Mouse (Mus musculus) MEL-GATA-1-ER (cell line): ENCODE measurements around the gene Tstd1.

Source experiments
- DNase-seq: peaks from one replicate; pipeline ENCODE4 v3.0.0-alpha.2; 2012; ENCODE audit warnings: low read depth; ENCODE audit errors: extremely low read depth

The Tstd1 gene

DNA sequence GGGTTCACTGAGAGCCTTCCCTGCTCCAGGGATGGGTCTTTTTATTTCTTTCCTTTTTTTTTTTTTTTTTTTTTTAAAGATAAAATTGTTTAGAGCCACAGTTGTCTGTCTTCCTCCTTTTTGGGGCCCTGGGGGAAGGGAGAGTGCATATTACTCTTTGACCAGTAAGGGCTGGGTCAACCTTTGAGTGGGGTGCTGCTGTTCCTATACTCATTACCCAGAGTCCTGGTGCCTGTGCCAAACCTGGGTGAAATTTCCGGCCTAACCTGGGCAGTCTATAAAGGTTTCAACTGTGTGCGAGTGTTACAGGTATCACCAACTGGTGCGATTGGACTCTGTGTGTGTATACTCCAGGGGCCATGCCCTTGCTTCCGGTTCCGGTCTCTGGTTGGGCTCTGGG is at the start of gene Tstd1:
Gene Tstd1, plus strand, starts transcription at position 213 of the 400 bp plus-strand sequence.
- no peak for DNase-seq

DNA sequence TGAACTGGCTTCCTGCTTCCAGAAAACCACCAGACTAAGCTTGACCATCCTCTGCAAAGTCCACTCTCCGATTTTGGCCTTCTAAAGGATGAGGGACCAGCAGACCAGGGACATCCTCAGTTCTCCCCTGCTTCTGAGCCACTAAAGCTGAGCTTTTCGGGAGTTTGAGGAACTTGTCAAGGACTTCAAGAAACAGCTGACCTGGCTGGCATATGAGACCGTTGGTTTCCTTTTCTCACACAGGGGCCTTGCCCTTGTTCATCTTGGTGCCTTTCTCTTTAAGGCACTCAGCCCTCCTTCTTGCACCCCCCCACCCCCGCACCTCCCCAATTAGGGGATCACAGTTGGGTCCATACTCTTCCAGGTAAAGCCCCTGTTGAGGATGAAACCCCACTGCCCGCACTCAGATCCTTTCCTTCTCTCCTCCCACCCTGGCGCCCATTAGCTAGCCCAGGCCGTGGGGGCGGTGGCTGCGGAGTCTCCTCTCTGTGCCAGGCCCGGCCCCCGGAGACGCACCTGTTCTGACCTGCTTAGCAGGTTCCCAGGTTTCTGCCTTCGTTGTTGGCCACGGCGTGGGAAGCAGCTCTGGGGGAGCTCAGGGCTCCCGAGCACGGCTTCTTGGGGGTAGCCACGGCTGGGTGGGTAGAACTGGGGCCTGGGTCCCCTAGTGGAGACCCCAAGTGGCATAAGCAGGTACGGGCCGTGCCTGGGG is 48.7 kb upstream of the Tstd1 start, which contains the start of gene Nectin4:
Gene Nectin4, plus strand, starts transcription at position 255 of the 712 bp plus-strand sequence.
- DNase-seq, result no peak

DNA sequence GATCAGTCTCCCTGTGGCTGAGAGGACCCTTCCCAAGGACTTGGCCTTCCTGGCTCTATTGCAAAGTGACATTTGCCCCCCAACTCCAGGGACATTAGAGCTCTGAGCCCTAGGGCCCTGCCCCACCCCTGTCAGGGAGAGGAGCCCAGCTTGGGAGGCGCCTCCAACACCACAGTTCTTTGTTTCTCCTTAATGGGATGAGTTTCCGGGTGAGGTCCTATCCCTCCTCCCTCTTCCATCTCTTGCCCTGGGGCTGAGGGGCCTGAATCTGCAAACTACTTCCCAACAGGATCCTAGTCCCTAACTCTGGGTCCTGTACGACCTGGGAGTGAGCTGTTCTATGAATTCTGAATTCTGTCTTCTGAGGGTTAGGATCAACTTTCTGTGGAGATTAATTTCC is 45.8 kb upstream of the Tstd1 start:
- no peak for DNase-seq

DNA sequence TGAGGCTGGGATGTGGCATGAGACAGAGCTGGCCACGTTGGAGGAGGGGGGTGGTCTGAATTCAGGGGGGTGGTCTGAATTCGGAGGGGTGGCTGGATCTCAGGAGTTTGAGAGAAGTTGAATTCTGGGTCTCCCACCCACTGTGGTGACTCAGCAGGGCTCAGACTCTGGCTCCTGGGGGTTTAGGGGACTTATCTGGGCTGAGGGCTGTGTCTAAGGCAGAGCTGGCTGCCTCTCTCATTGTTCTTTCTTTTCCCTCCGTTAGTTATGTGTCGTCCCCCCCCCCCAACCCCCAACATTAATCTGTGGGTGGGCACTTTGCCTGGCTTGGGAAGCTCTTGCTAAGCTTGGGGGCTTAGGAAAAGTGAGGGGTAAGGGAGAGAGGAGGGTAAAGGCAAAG is 44.7 kb upstream of the Tstd1 start:
- no peak for DNase-seq

DNA sequence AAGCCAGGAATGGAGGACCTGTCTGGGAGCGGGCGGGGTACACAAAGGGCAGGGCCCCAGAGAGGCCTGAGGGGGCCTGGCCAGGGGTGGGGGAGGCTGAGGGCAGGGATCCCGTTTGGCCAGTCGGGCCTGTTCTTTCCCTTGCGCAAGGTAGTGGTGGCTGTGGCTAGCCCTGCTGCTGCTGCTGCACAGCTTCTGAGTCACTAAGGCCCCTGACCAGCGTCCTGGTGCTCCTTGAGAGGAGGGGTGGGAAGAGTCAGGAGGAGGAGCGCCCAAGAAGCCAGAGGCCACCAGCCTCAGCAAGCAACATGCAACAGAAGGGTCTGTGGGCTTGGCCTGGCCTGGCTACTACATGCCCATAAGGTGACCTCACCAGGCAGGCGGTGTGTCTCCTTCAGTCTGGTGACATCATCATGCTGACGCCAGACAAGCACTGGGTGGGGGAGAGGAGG is 43.0 kb upstream of the Tstd1 start:
- no peak for DNase-seq

DNA sequence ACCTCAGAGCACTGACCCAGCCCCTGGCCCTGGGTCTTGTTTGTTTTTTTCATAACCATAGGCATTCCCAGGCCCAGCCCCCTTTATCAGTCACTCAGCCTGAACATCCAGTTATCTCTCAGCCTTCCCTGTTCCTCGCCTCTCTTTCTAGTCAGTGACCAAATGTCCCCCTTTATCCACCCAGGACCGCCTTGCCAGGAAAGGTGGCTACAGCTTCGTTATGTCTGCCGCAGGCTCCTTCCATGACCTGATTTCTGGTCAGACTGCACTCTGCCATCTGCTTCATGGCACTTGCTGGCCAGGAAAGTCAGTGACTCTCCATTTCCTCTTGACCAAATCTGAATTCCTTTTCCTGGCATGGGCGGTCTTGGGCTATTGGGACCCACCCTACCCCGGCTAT is 40.4 kb upstream of the Tstd1 start:
- DNase-seq, result no peak

DNA sequence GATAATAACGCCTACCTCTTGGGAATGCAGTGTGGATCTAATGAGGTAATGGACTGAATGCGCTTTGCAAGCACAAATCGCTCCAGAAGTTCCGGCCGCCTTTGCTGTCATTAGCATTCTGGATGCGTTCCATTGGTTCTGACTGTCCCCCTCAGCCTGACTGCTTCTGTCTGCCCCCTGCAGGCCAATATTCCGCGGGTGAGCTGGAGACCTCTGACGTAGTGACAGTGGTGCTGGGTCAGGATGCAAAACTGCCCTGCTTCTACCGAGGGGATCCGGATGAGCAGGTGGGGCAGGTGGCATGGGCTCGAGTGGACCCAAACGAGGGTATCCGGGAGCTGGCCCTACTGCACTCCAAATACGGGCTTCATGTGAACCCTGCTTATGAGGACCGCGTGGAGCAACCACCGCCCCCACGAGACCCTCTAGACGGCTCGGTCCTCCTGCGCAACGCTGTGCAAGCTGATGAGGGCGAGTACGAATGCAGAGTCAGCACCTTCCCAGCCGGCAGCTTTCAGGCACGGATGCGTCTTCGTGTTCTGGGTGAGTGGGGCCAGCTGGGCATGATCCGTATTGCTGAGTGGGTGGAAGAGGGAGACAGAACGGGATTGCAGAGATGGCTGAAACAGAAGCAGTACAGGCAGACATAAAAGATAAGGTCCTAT is 38.6 kb upstream of the Tstd1 start:
- DNase-seq, result peak; percentile 60

DNA sequence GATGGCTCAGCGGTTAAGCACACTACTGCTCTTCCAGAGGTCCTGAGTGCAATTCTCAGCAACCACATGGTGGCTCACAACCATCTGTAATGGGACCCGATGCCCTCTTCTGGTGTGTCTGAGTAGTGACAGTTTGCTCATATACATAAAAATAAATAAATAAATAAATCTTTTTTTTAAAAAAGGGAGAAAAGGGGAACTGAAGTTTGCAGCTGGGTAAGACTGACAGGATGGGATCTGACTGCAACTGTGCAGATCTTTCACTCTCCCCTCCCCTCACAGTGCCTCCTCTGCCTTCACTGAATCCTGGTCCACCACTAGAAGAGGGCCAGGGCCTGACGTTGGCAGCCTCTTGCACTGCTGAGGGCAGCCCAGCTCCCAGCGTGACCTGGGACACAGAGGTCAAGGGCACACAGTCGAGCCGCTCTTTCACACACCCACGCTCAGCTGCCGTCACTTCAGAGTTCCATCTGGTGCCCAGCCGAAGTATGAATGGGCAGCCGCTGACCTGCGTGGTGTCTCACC is 36.5 kb upstream of the Tstd1 start:
- DNase-seq, result peak; percentile 37

DNA sequence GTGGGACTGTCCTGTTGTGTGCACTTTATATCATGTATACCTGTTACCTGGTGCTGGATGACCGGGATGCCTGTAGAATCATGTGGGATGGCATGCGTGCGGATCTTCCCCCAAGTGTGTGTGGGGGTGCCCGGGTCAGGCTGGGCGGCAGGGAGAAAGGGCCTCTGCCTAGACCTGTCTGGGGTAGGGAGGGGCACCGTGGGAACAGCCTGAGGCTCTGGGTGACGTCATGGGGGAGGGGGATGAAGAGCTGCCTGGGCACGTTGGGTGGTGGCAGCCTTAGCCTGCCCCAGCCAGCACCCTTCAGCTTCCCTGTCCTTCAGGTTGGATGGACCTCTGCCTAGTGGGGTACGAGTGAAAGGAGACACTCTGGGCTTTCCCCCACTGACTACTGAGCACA is 34.3 kb upstream of the Tstd1 start:
- DNase-seq, result no peak

DNA sequence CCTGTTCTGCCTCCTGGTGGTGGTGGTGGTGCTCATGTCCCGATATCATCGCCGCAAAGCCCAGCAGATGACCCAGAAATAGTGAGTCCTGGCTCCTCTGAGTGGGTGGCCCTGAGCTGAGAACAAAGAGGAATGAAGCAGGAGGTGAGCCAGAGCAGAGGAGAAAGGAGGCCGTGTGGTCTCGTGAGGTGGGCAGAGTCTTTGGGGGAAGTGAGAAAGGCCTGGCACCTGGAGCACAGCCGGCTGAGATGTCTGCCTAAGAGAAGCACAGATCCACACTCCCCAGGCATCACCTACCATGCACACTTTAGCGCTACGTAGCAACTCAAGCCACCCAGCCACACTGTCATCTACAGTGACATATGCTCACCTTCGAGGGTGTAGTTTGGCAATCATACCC is 33.5 kb upstream of the Tstd1 start:
- DNase-seq, result no peak

DNA sequence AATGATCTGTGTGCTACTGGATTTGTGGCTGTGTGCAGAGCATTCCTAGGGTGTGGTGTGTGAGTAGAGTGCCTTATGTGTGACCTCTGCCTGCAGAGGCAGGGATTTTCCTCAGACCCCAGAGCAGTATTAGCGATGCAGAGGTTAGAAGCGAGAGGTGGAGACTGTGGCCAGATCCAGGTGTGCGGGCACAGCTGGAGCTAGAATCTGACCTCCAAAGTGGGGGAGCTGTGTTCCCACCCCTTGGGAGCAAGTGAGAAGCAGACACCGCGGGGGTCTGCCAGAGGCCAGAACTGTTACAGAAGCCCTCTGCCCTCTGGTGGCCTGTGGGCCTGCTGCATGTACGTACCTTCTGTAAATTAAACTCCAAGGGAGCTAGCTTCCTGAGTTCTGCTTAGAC is 31.6 kb upstream of the Tstd1 start:
- no peak for DNase-seq

DNA sequence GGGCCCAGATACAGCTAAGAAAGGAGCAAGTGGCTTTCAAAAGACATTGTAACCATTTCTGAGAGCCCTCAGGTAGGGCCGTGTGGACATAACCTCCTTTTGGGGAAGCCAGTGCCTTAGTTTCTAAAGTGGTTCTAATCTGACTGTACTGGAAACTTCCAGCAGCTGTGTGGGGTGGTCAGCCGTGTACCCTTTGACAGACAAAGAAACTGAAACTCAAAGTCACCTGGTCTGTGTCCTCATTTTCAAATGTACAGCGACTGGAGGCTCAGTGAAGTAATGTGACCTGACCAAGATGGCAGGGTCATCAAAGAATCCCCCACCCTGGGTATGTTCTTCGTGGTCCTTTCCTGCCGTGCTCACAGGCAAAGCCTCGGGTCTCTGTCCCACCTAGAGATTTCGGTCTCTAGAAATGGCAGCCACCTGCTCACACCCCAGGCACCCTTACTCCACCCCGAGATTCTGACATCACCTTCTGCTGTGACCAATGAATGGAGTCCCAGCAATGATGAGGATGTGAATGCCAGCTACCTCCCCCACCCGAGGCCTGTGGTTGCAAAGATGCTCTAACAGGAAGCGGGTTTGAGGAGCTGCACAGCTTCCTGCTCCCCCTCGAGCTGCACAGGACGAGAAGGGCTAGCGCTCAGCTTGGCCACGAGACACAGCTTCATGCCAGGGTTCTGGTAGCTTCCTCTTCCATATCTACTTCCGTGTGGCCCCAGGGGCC is 30.1 kb upstream of the Tstd1 start, which contains the start of gene Arhgap30:
Gene Arhgap30, plus strand, starts transcription at position 579 of the 727 bp plus-strand sequence.
- DNase-seq, result peak; percentile 96

DNA sequence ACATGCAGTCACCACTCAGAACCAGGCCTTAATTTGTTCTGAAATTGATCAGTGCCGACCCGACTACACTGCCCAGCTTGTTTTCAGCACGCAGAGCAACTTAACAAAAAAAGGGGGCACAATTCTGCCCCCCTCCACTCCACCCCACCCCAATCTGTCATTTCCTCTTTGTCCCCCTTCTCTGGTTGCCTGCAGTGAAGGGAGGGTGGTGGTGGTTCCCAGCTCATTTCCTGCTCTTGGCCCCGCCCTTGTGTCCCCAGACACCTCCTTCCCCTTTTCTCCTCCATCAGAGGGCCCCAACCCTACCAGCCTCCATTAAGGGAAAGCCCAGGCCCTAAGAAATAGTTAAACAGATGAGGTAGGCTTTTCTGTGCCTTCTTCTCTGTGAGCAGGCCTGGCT is 28.6 kb upstream of the Tstd1 start:
- DNase-seq, result peak; percentile 90

DNA sequence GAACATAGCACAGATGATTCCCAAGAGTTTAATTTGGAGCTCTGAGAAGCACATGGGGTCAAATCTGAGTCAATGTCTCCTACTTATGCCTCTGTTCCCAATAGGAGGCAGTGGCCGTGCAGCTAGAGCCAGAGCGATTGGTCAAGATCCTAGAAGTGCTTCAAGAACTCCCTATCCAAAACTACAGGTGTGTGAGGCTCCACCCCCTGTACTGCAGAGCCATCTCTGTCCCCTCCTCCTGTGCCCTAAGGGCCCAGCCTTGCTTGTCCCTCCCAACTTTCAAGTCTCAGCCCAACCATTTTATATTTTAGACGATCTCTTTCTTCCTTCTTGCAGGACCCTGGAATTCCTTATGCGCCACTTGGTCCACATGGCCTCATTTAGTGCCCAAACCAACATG is 16.9 kb upstream of the Tstd1 start:
- no peak for DNase-seq

DNA sequence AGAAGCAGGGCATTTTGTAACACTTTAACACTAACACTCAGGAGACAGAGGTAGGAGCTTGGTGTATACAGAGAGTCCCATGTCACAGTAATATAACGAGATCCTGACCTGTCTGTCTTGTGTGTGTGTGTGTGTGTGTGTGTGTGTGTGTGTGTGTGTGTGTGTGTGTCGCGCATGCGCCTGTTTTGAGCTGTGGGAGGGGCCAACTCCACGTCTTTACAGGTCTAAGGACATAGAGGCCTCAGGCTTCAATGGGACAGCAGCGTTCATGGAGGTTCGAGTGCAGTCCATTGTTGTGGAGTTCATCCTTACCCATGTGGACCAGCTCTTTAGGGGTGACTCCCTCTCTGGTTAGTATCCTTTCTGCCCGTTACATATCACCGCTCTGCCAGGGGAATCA is 15.7 kb upstream of the Tstd1 start:
- no peak for DNase-seq

DNA sequence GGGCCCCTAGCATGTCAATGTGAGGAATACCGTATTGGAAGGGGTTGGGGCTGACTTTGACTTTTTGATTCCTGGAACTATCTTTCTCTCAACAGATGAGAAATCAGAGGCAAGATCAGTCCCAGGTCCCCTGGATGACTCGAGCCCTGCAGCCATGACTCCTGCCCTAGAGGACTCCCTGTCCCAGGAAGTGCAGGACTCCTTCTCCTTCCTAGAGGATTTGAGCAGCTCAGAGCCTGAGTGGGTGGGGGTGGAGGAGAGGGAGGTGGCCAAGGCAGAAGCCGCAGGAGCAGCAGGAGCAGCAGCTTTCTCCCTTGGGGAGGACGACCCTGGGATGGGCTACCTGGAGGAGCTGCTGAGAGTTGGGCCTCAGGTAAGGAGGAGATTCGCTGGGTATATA is 11.4 kb upstream of the Tstd1 start:
- no peak for DNase-seq

DNA sequence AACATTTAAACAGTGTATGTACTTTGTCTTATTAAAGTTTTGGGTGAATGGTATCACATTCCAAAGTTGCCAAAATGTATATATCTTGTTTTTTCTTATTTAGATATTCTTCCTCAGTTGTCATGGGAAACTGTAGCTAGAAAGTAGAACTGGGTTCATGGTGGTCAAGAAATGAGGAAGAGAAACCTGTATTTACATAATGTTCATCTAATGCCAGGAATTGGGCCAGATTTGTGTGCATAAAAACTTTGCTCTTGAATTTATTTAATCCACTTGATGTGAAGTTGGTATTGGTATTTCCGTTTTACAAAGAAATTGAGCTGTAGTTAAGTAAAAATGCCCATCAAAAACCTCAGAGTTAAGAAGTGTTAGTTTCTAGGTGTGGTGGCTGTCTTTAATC is 8.4 kb upstream of the Tstd1 start:
- no peak for DNase-seq

DNA sequence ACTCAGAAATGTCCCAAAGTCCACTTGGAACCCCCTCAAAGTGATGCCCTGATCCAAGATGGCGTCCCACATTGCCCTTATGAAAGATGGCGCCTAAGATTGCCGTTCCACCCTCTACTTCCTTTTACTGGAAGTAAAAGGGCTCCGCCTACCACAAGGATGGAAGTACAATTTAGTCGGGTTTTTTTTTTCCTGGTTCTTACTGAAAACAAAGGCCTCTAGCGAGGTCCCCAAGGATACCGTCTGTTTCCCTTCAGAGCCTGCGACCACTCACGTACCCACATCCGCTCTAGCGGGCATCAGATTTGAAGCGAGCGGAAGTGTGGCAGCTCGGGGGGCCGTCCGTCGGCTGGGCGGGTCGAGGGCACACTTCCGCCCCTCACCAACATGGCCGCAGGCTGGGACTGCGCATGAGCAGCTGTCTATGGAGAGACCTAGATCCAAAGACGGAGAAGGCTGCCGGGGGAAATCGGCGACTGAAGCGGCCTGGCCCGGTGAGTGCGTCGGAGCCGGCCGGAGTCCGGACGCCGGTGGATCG is 7.7 kb upstream of the Tstd1 start, which contains the start of gene Usf1:
Gene Usf1, plus strand, starts transcription at position 367 of the 538 bp plus-strand sequence.
- peak; percentile 85 for DNase-seq

DNA sequence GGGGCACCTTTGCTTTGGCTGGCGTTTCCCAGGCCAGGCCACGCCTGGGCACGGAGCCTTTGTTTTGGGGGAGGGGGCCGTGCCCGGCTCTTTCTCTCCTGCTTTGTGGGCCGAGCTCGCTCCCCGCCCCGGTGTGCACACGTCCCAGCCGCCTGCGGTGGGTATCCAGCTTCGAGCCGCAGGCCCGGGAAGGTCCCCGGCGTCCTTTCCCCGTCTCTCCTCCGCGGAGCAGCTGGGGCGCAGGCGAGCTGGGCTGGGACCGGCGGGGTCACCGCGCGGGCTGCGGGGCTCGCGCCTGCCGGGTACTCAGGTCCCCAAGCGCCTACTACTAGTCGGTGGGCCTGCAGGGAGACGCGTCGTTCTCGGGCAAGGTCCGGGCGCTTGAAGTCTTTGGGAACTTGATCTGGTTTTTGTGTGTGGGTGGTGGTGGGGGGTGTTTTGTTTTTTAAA is 7.2 kb upstream of the Tstd1 start:
- DNase-seq, result no peak

DNA sequence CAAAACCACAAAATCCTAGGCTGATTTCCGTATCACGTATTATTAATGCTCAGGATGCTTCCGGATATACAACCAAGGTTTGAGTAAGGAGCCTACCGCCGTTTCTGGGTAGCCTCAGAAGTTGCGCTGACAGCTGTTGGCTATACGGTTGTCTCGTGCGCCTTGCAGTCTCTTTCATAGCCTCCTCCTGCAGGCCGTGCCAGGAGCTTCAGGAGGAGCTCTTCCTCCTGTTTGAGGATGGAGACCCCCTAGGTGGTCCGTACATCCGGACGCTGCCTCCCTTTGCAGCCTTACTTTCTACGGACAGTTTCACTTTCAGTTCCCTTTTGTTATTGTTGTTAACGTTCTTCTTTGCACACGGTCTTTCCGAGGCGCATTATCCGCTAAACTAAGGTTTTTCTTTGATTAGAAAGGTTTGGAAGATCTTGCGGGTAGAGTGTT is 6.7 kb upstream of the Tstd1 start:
- DNase-seq, result peak; percentile 42

DNA sequence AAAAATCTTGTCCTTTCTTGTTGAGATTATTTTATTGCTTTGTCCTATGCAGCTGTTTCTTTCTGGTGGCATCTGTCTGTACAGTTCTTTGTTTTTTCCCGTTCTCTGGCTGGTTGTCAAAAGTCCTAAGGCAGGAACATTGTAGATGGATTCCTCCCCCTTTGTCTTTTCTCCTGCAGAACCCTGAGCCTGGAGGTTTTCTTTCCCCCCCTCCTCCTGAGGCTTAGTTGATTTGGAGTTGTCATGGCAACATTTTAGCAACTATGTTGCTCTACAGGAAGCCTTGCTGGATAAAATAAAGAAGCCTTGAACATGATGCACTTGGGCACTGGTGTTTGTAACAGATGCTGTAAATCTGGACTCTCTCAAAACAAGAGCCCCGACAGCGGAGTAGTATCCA is 6.2 kb upstream of the Tstd1 start:
- DNase-seq, result no peak
